Mouse (Mus musculus): ENCODE data around the gene Otulinl. TPM values are rescaled to one million over a fixed set of nuclear protein-coding genes. Genes with fewer than 3 reads are reported as not detected.

Otulinl gene
- polyA plus RNA-seq, 1 experiment, result 3.1 TPM

- TF ChIP-seq CTCF (IDR thresholded peaks at IDR 0.05; ENCODE audit: control insufficient read depth, insufficient read depth, insufficient replicate concordance, low read depth, low read length), result no peak
- TF ChIP-seq POLR2A (IDR thresholded peaks at IDR 0.05; ENCODE audit: control insufficient read depth, low read depth, low read length), result no peak
- no peak overlapping the region for H3K27ac ChIP-seq (ENCODE audit: control insufficient read depth, insufficient read depth, low read depth, low read length)
- peaks cover 3% of the 10 kb centered on the region for H3K36me3 ChIP-seq (ENCODE audit: control insufficient read depth, insufficient read depth, low read length)
- no peaks in the 10 kb centered on the region for H3K27me3 ChIP-seq (ENCODE audit: control insufficient read depth, insufficient read depth, low read length)
- no peak overlapping the region for H3K4me3 ChIP-seq (ENCODE audit: control insufficient read depth, low read depth, low read length)
- no peaks in the 10 kb centered on the region for H3K4me1 ChIP-seq (ENCODE audit: control insufficient read depth, insufficient read depth, low read length)
Measured at GRCm38 (mm10) chr15:27616159-27616558, 65.2 kb downstream of the Otulinl start.

GRCm38 (mm10) chr15:27613255-27613654 is 68.1 kb downstream of the Otulinl start:
- H3K4me3 ChIP-seq (ENCODE audit: control insufficient read depth, low read depth, low read length), result no peak overlapping the region
- no peak overlapping the region for H3K27ac ChIP-seq (ENCODE audit: control insufficient read depth, insufficient read depth, low read depth, low read length)
- no peaks in the 10 kb centered on the region for H3K4me1 ChIP-seq (ENCODE audit: control insufficient read depth, insufficient read depth, low read length)
- H3K27me3 ChIP-seq (ENCODE audit: control insufficient read depth, insufficient read depth, low read length), result no peaks in the 10 kb centered on the region
- H3K36me3 ChIP-seq (ENCODE audit: control insufficient read depth, insufficient read depth, low read length), result peaks cover 3% of the 10 kb centered on the region
- TF ChIP-seq CTCF (IDR thresholded peaks at IDR 0.05; ENCODE audit: control insufficient read depth, insufficient read depth, insufficient replicate concordance, low read depth, low read length), result no peak
- no peak for TF ChIP-seq POLR2A (IDR thresholded peaks at IDR 0.05; ENCODE audit: control insufficient read depth, low read depth, low read length)

- Histone ChIP-seq H3K36me3 (ENCODE audit: control insufficient read depth, insufficient read depth, low read length) (peaks cover 3% of the 10 kb centered on the region), H3K27me3 (ENCODE audit: control insufficient read depth, insufficient read depth, low read length) (no peaks in the 10 kb centered on the region), H3K4me3 (ENCODE audit: control insufficient read depth, low read depth, low read length) (no peak overlapping the region), H3K27ac (ENCODE audit: control insufficient read depth, insufficient read depth, low read depth, low read length) (no peak overlapping the region), H3K4me1 (ENCODE audit: control insufficient read depth, insufficient read depth, low read length) (no peaks in the 10 kb centered on the region)
- no peak for TF ChIP-seq POLR2A (IDR thresholded peaks at IDR 0.05; ENCODE audit: control insufficient read depth, low read depth, low read length)
- TF ChIP-seq CTCF (IDR thresholded peaks at IDR 0.05; ENCODE audit: control insufficient read depth, insufficient read depth, insufficient replicate concordance, low read depth, low read length), result no peak; the same call in 1 of the 2 replicates
Measured at GRCm38 (mm10) chr15:27612533-27613221, 68.7 kb downstream of the Otulinl start.

GRCm38 (mm10) chr15:27609554-27609953 is 71.8 kb downstream of the Otulinl start:
- no peak overlapping the region for H3K4me3 ChIP-seq (ENCODE audit: control insufficient read depth, low read depth, low read length)

GRCm38 (mm10) chr15:27605252-27605651 is 76.1 kb downstream of the Otulinl start:
- no peak overlapping the region for H3K27ac ChIP-seq (ENCODE audit: control insufficient read depth, insufficient read depth, low read depth, low read length)
- H3K36me3 ChIP-seq (ENCODE audit: control insufficient read depth, insufficient read depth, low read length), result no peaks in the 10 kb centered on the region; the same call in 1 of the 2 replicates
- no peaks in the 10 kb centered on the region for H3K27me3 ChIP-seq (ENCODE audit: control insufficient read depth, insufficient read depth, low read length)
- no peak overlapping the region for H3K4me3 ChIP-seq (ENCODE audit: control insufficient read depth, low read depth, low read length)
- no peaks in the 10 kb centered on the region for H3K4me1 ChIP-seq (ENCODE audit: control insufficient read depth, insufficient read depth, low read length)
- no peak for TF ChIP-seq POLR2A (IDR thresholded peaks at IDR 0.05; ENCODE audit: control insufficient read depth, low read depth, low read length)
- TF ChIP-seq CTCF (IDR thresholded peaks at IDR 0.05; ENCODE audit: control insufficient read depth, insufficient read depth, insufficient replicate concordance, low read depth, low read length), result no peak

More at GRCm38 (mm10) chr15:27609554-27609953, 71.8 kb downstream of the Otulinl start:
- no peak overlapping the region for H3K27ac ChIP-seq (ENCODE audit: control insufficient read depth, insufficient read depth, low read depth, low read length)
- TF ChIP-seq CTCF (IDR thresholded peaks at IDR 0.05; ENCODE audit: control insufficient read depth, insufficient read depth, insufficient replicate concordance, low read depth, low read length) (no peak), POLR2A (IDR thresholded peaks at IDR 0.05; ENCODE audit: control insufficient read depth, low read depth, low read length) (no peak)
- no peaks in the 10 kb centered on the region for H3K27me3 ChIP-seq (ENCODE audit: control insufficient read depth, insufficient read depth, low read length)
- H3K4me1 ChIP-seq (ENCODE audit: control insufficient read depth, insufficient read depth, low read length), result no peaks in the 10 kb centered on the region
- H3K36me3 ChIP-seq (ENCODE audit: control insufficient read depth, insufficient read depth, low read length), result peaks cover 3% of the 10 kb centered on the region

Other genes starting within 250 kb of the Otulinl start
- gene Ank, start 214.9 kb downstream of the Otulinl start, polyA plus RNA-seq (2012; rRNA removed), result 7.7 and 9.1 TPM in 2 replicates
- gene Otulin, start 50.9 kb downstream of the Otulinl start, polyA plus RNA-seq (2012; rRNA removed), result 11.2 and 12.2 TPM in 2 replicates